Mouse (Mus musculus): ENCODE measurements around the gene Ptprd. TPM values are rescaled to one million over a fixed set of nuclear protein-coding genes. Genes with fewer than 3 reads are reported as not detected.

The Ptprd gene
- total and polyA plus RNA-seq, 2 experiments from 2014 or later, result 5.6 to 23.3 TPM

DNA sequence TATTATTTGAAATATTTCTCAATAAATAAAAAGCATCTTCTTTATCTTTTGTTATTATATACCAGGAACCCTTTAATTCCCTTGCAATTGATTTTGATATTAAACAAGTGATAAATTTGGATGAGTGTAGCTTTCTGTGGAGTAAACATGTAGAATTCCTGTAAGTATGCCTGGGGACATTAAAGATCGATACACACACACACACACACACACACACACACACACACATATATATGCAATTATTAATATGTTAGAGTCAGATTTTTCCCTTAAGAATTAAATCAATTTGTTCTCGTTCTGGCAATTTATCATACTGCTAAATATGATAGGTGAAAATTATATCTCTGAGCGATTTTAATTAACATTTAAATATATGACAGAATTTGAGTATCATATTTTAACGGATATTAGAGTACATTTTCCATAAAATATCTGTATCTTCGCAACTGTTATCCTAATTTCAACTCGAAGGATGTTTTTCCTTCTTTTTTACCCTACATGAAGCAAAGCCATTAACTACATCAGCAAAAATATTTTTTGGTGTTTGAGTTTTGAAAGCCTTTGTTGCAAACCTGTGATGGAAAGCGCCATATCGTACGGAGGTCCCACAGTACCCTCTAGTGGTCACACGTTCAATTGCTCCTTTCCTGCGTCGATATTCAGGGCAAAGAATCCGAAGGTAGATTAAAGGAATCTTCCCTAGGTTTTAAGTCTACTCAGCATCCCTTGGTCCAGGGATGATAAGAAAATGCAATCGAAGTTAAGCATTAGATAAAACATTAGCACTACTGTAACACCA is 653.2 kb downstream of the Ptprd start:
- no peak overlapping the region for H3K27ac ChIP-seq (ENCODE audit: low read depth)
- no peak overlapping the region for H3K4me3 ChIP-seq (ENCODE audit: low read depth, low read length)
- H3K9me3 ChIP-seq (replicated peaks; ENCODE audit: control insufficient read depth, low read length), result no peaks in the 10 kb centered on the region
- WGBS, result 18% methylated on average over 14 of the region's 14 CpGs
- TF ChIP-seq CTCF (IDR thresholded peaks at IDR 0.05; ENCODE audit: low read depth) (peak; percentile 85), EP300 (IDR thresholded peaks at IDR 0.05; ENCODE audit: low read depth) (no peak)
- H3K4me2 ChIP-seq (ENCODE audit: low read depth, low read length), result no peak overlapping the region
- DNase-seq (ENCODE audit: low spot score) (peak; percentile 49), ATAC-seq (ENCODE audit: insufficient read depth, low read depth) (no peak)
- no peaks in the 10 kb centered on the region for H3K27me3 ChIP-seq (ENCODE audit: control insufficient read depth, insufficient read depth, low read length)
- no peaks in the 10 kb centered on the region for H3K36me3 ChIP-seq (replicated peaks; ENCODE audit: control insufficient read depth, insufficient read depth, low read length)
- H3K9ac ChIP-seq (replicated peaks; ENCODE audit: low read depth, low read length), result no peak overlapping the region
- no peaks in the 10 kb centered on the region for H3K4me1 ChIP-seq (ENCODE audit: control insufficient read depth, insufficient read depth)

GRCm38 (mm10) chr4:77555841-77556240 is 655.9 kb downstream of the Ptprd start:
- H3K27me3 ChIP-seq (ENCODE audit: control insufficient read depth, insufficient read depth, low read length), result no peaks in the 10 kb centered on the region
- no peaks in the 10 kb centered on the region for H3K9me3 ChIP-seq (replicated peaks; ENCODE audit: control insufficient read depth, low read length)
- no peaks in the 10 kb centered on the region for H3K36me3 ChIP-seq (replicated peaks; ENCODE audit: control insufficient read depth, insufficient read depth, low read length)
- H3K27ac ChIP-seq (ENCODE audit: low read depth), result no peak overlapping the region
- TF ChIP-seq EP300 (IDR thresholded peaks at IDR 0.05; ENCODE audit: low read depth) (no peak), CTCF (IDR thresholded peaks at IDR 0.05; ENCODE audit: low read depth) (no peak)
- WGBS, result 64% methylated on average over 4 of the region's 4 CpGs
- no peaks in the 10 kb centered on the region for H3K4me1 ChIP-seq (ENCODE audit: control insufficient read depth, insufficient read depth)
- no peak overlapping the region for H3K4me3 ChIP-seq (ENCODE audit: low read depth, low read length)
- ATAC-seq (ENCODE audit: insufficient read depth, low read depth) (no peak), DNase-seq (ENCODE audit: low spot score) (no peak)
- H3K9ac ChIP-seq (replicated peaks; ENCODE audit: low read depth, low read length), result no peak overlapping the region
- H3K4me2 ChIP-seq (ENCODE audit: low read depth, low read length), result no peak overlapping the region

DNA sequence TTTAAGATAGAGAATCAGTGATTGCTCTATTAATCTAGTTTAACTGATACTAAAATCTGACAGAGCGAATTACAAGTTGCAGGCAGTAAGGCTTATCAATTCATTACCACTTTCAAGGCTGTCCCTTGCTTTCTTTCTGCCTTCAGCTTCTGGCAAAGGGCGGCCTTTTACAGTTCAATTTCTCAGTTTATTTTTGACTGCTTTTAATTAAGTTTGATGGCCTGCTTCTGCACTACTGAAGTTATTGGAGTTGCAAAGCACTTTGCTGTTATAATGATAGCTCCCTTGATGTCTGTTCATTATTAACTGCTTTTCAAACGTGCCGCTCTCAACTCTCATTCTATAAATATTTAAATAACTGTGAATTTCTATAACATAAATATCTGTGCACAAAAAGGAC is 673.9 kb downstream of the Ptprd start:
- Histone ChIP-seq H3K36me3 (replicated peaks; ENCODE audit: control insufficient read depth, insufficient read depth, low read length) (no peaks in the 10 kb centered on the region), H3K27me3 (ENCODE audit: control insufficient read depth, insufficient read depth, low read length) (no peaks in the 10 kb centered on the region), H3K9me3 (replicated peaks; ENCODE audit: control insufficient read depth, low read length) (no peaks in the 10 kb centered on the region), H3K4me3 (ENCODE audit: low read depth, low read length) (no peak overlapping the region), H3K4me2 (ENCODE audit: low read depth, low read length) (no peak overlapping the region), H3K9ac (replicated peaks; ENCODE audit: low read depth, low read length) (no peak overlapping the region), H3K27ac (ENCODE audit: low read depth) (no peak overlapping the region), H3K4me1 (ENCODE audit: control insufficient read depth, insufficient read depth) (no peaks in the 10 kb centered on the region)
- DNase-seq (ENCODE audit: low spot score) (no peak), ATAC-seq (ENCODE audit: insufficient read depth, low read depth) (no peak)
- 87% methylated on average over 4 of the region's 4 CpGs for WGBS
- no peak for TF ChIP-seq EP300 (IDR thresholded peaks at IDR 0.05; ENCODE audit: low read depth)
- TF ChIP-seq CTCF (IDR thresholded peaks at IDR 0.05; ENCODE audit: low read depth), result no peak

DNA sequence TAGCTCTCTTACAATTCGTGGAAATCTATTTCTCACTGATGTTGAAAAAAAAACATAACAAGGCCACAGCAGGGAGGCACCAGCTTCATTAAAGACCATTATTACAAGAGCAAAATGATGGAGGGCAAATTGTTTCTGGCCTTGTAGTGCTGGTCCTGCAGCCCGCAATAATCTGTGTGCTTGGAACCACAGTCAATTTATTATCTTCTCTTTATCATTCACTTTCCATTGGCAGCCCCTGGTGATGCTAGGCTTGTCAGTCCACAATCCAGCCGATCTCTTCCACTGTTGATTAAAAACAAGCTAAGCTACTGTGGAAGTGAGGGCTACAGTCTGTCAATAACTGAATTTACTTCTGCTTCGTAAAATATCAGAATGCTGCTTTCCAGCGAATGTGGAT is 674.4 kb downstream of the Ptprd start:
- 65% methylated on average over 5 of the region's 5 CpGs for WGBS
- H3K36me3 ChIP-seq (replicated peaks; ENCODE audit: control insufficient read depth, insufficient read depth, low read length), result no peaks in the 10 kb centered on the region
- no peak overlapping the region for H3K9ac ChIP-seq (replicated peaks; ENCODE audit: low read depth, low read length)
- no peak overlapping the region for H3K4me3 ChIP-seq (ENCODE audit: low read depth, low read length)
- H3K9me3 ChIP-seq (replicated peaks; ENCODE audit: control insufficient read depth, low read length), result no peaks in the 10 kb centered on the region
- H3K27me3 ChIP-seq (ENCODE audit: control insufficient read depth, insufficient read depth, low read length), result no peaks in the 10 kb centered on the region
- no peak overlapping the region for H3K4me2 ChIP-seq (ENCODE audit: low read depth, low read length)
- no peak overlapping the region for H3K27ac ChIP-seq (ENCODE audit: low read depth)
- TF ChIP-seq CTCF (IDR thresholded peaks at IDR 0.05; ENCODE audit: low read depth), result no peak
- TF ChIP-seq EP300 (IDR thresholded peaks at IDR 0.05; ENCODE audit: low read depth), result no peak
- ATAC-seq (ENCODE audit: insufficient read depth, low read depth) (no peak), DNase-seq (ENCODE audit: low spot score) (no peak)
- H3K4me1 ChIP-seq (ENCODE audit: control insufficient read depth, insufficient read depth), result no peaks in the 10 kb centered on the region

DNA sequence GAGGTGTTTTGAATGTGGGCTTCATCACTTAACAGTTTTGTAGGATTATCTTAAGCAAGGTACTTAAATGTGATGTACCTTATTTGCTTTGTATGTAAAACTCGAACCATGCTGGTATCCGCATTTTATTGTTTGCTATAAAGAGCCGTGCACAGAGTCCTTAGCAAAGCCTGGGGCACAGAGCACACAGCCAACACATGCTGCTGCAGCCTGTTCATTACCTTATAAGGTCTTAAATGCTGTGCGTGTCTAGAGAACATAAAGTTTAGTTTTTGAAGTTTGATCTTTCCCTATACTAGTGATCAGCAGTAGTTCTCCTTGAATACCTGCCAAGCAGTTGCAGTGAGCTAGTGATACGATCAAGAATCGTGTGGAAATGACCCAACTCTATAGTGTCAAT is 676.2 kb downstream of the Ptprd start:
- no peaks in the 10 kb centered on the region for H3K27me3 ChIP-seq (ENCODE audit: control insufficient read depth, insufficient read depth, low read length)
- WGBS, result 72% methylated on average over 6 of the region's 6 CpGs
- no peak overlapping the region for H3K4me3 ChIP-seq (ENCODE audit: low read depth, low read length)
- no peaks in the 10 kb centered on the region for H3K4me1 ChIP-seq (ENCODE audit: control insufficient read depth, insufficient read depth)
- DNase-seq (ENCODE audit: low spot score) (no peak), ATAC-seq (ENCODE audit: insufficient read depth, low read depth) (no peak)
- H3K9me3 ChIP-seq (replicated peaks; ENCODE audit: control insufficient read depth, low read length), result no peaks in the 10 kb centered on the region
- no peak overlapping the region for H3K4me2 ChIP-seq (ENCODE audit: low read depth, low read length)
- no peak for TF ChIP-seq EP300 (IDR thresholded peaks at IDR 0.05; ENCODE audit: low read depth)
- no peak for TF ChIP-seq CTCF (IDR thresholded peaks at IDR 0.05; ENCODE audit: low read depth)
- H3K36me3 ChIP-seq (replicated peaks; ENCODE audit: control insufficient read depth, insufficient read depth, low read length), result no peaks in the 10 kb centered on the region
- no peak overlapping the region for H3K27ac ChIP-seq (ENCODE audit: low read depth)
- no peak overlapping the region for H3K9ac ChIP-seq (replicated peaks; ENCODE audit: low read depth, low read length)

DNA sequence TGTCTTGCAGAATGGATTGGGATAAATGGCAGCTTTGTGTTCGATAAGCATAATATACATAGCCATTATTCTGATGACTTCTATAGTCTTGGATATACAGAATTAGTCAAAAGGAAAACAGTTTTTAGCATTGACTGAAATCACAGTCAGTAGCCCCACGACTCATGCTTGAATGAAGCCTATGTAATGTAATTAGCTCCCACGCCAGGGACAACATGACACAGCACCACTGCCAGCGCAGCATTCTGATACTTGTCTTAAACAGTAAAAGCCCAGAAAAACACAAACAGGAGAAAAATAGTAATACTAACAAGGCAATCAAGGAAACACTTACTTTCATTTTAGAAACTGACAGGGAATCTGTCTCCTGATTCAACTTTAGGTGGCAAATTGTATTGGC is 677.2 kb downstream of the Ptprd start:
- no peak for DNase-seq (ENCODE audit: low spot score)
- no peaks in the 10 kb centered on the region for H3K9me3 ChIP-seq (replicated peaks; ENCODE audit: control insufficient read depth, low read length)
- 79% methylated on average over 4 of the region's 4 CpGs for WGBS
- no peak for ATAC-seq (ENCODE audit: insufficient read depth, low read depth)
- H3K4me2 ChIP-seq (ENCODE audit: low read depth, low read length), result no peak overlapping the region
- H3K9ac ChIP-seq (replicated peaks; ENCODE audit: low read depth, low read length), result no peak overlapping the region
- TF ChIP-seq EP300 (IDR thresholded peaks at IDR 0.05; ENCODE audit: low read depth), result no peak
- no peak for TF ChIP-seq CTCF (IDR thresholded peaks at IDR 0.05; ENCODE audit: low read depth)
- H3K36me3 ChIP-seq (replicated peaks; ENCODE audit: control insufficient read depth, insufficient read depth, low read length), result no peaks in the 10 kb centered on the region
- no peak overlapping the region for H3K4me3 ChIP-seq (ENCODE audit: low read depth, low read length)
- no peaks in the 10 kb centered on the region for H3K27me3 ChIP-seq (ENCODE audit: control insufficient read depth, insufficient read depth, low read length)
- no peaks in the 10 kb centered on the region for H3K4me1 ChIP-seq (ENCODE audit: control insufficient read depth, insufficient read depth)
- H3K27ac ChIP-seq (ENCODE audit: low read depth), result no peak overlapping the region
